Mouse (Mus musculus) cerebellum, adult 11 months (tissue): ENCODE measurements around the gene Reps2.

ENCODE experiments used
- DNase-seq: peaks from one replicate; pipeline ENCODE4 v3.0.0; 2022

The Reps2 gene

GRCm38 (mm10) chrX:162643091-162643788 lies at the start of gene Reps2:
Gene Reps2, minus strand, starts transcription at chrX:162643649.
- DNase-seq: peak; percentile 71

DNA sequence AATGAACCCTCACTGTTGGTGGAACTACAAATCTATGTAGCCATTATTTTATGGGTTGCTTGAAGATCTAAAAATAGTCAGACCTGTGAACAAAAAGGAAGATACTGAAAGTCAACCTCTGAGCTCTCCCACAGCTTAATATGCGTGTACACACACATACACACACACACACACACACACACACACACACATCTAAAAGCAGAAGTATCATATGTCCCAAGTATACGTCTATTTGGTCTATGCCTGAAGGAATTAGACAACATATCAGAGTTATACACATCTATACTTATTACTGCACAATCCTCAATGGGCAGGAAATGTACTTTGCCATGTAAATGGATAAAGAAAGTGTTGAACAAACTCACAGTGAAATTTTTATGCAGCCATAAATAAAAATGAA lies 47.8 kb upstream of the Reps2 start:
- no peak for DNase-seq

GRCm38 (mm10) chrX:162685394-162685793 lies 41.9 kb upstream of the Reps2 start:
- DNase-seq: no peak

DNA sequence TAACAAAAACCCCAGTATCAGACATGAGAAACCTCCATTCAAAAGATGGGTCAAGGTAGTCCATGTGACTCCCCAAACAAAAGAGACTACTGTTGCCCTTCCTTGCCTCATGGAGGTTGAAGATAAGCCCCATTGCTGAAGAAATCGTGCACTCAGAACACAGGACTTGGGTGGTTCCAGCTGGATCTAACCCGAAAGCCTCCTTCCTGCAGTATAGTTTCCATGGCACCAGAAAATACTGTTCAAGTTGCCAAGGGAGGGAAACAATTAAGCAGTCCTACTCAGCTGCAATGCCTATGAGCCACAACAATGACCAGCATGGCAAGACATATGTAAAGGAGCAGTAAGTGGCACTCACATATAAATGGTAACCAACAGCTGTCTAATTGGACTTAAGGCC lies 36.1 kb upstream of the Reps2 start:
- no peak for DNase-seq

GRCm38 (mm10) chrX:162678820-162679219 lies 35.4 kb upstream of the Reps2 start:
- no peak for DNase-seq

- DNase-seq: no peak
Measured at GRCm38 (mm10) chrX:162666166-162666565, 22.7 kb upstream of the Reps2 start.

DNA sequence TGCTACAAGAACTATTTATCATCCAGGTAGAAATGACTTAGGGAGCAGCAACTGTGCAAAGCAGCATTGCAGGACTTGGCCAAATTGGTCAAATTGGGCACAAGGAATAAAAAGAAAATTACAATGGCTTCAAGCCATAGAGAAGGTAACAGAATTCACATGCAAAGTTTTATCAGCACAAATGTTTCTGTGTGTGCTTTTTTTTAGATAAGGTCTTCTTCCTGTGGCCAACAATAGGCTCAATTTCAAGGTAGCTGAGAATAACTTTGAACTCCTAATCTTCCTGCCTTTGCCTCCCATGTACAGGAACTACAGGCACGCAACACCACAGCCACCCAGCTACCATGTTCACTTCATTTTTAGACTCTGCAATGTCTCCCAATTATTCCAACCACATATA lies 16.7 kb upstream of the Reps2 start:
- DNase-seq: no peak

DNA sequence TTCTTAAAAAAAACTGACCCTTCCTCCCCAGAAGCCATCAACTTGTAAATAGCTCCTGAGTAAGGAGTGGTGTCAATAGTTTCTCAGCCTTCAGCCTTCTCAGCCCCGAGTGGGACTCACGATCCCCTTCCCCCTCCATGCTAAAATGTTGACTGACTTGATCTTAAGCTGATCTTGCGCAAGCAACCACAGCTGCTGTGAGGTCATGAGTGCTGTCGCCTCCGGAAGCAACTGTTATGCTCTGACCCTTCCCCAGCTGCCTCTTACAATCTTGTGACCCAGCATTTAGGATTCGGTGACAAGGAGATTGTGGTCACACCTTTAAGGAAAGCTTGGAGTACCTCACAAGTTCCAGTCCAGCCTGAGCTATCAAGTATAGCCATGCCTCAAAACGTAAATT lies 10.1 kb upstream of the Reps2 start:
- no peak for DNase-seq

DNA sequence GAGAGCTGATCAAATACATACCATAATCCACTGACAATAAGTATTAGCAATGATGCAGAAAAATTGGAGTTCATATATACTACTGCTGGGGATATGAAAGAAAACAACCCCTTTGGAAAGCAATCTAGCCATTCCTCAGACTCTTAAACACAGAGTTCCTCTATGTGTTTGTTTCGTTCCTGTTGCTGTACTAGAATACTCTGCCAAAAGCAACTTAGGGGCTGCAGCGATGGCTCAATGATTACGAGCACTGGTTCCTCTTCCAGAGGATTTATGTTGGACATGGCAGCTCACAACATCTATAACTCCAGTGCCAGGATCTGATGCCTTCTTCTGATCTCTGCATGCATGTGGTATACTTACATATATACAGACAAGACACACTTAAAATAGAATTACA lies 9.0 kb upstream of the Reps2 start:
- no peak for DNase-seq

DNA sequence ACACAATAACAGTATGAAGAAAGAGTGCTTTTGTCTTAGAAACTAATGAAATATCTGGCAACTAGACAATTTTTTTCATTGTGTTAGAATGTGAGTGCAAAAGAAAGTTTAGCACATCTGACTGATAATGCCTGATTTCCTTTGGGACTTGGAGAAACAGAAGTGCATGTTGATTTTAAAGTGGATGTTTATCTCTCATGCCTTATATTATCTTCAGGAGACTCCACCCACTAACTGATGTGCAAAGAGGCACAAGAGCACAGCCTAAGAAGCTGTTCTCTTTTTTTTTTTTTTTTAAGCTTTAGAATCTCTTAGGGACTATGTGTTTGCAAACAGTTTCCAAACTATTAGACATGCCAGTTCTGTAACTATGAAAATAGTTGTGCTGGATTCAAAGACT lies 7.7 kb upstream of the Reps2 start:
- DNase-seq: no peak

GRCm38 (mm10) chrX:162643789-162644092 lies 292 bp upstream of the Reps2 start:
- no peak for DNase-seq

DNA sequence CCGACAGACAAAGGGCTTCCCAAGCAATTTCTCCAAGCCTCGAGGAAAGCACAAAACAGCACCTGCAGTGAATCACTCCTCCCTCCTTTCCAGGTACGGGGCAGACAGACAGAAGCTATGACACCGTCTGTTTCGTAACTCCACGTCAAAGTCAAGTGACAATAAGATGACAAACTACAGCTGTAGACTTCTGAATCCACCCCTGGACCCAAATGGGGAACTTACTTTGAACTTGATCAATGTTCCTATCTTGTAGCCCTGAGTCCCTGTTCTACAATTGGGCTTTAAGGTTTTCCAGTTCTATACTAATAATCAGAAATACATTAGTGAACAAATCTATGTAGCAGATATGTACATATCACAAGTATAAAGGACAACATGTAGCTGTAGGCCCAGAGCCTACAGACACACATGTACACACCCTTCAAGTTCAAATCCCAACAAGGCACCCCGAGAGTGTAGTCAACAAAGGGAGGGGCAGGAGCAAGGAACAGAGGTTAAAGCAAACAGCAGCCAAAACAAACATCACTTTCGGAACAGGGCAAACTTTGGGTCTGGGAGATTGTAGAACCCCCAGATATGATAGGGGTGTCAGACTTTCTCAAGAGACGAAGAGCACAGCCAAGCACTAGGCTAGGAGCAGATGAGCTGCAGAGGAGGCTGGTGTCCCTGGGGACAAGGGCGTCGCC lies 903 bp downstream of the Reps2 start:
- no peak for DNase-seq

- DNase-seq: no peak
Measured at GRCm38 (mm10) chrX:162641764-162642163, 1.7 kb downstream of the Reps2 start.

DNA sequence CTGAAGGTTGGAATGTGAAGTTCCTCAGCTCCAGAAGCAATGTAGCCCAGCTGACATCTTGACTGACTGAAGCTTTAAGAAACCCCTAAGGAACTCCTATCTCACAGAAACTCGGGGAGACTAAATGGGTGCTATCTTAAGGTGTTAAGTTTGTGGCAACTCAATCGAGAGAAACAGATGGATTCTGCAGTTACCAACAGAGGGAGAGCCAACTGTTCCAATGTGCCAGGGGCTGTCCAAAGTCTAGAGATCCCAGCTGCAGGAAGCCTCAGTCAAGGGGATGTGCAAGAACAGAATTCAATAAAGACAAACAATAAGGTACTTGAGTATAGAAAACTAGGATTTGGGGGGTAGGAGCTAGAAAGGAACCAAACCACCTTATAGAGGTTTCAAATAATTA lies 8.3 kb downstream of the Reps2 start:
- no peak for DNase-seq

GRCm38 (mm10) chrX:162622091-162622437 lies 21.4 kb downstream of the Reps2 start:
- DNase-seq: no peak

DNA sequence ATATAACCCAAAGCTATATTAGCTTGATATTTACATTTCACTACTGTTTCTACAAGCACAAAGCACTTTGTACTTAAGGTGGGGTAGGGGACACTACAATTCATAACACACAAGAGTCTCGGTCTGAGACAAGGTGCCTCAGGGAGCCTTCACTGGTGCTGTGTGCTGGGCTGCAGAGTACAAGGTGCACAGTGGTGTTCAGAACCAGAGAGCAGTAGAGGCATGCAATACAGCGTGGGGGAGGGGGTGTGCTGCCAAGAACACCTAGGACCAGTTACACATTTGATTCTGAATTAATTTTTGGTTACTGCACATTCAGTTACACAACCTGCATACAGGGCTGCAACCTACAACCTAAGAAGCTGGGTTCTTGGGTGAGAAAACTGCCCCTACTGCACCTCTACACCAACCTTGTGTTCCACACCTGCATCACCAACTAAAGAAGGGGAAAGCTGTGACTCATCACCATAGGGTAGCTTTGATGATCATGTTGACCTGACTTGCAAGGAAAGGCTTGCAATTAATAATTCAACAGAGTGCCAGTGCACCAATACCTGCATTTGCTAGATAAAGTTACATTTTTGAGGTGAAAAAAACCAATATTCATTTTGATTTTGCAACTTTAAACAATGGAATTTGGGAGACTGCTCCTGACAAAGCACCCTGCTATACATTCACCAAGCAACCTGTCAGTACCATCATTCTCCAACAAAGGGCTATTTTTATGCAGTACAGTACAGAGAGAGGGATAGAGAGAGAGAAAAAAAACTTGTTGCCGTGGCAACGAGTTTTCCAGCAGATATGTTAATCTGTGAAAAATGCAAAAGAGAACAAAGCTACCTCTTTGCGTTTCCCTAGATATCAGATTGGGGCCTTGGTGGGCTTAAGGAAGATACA lies 22.0 kb downstream of the Reps2 start:
- DNase-seq: no peak

GRCm38 (mm10) chrX:162619705-162620104 lies 23.7 kb downstream of the Reps2 start:
- no peak for DNase-seq

DNA sequence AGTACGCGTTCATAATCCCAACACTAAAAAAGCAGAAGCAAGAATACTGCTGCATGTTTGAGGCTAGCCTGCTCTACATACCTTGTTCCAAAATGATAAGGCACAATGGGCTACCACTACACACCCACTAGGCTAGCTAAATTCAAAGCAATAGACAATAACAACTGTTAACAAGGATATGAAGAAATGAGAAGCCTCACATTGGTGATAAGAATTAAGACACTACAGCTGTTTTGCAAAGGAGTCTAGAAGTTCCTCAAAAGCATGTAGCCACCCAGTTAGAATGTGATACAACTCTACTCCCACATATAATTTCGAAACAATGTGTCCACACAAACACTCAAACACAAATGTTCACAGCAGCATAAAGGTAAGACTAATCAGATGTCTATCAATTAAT lies 24.9 kb downstream of the Reps2 start:
- DNase-seq: no peak

DNA sequence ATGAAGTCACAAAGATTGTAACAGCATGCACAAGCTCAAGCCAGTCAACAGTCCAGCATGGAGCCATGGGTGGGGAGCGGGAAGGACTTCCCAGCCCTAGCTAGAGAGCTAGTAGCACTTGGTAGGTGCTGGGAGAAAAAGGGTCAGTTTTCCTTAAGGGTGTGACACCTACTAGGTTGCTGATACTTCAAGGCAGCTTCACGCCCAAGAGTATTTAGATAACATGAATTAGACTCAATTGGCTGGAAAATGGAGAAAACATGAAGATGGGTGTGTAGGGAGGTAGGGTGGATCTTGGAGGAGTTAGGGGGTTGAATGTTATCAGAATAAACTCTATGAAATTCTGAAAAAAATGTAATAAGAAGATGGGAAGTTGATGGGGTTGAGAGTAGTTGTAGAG lies 37.3 kb downstream of the Reps2 start:
- no peak for DNase-seq

GRCm38 (mm10) chrX:162599666-162600065 lies 43.8 kb downstream of the Reps2 start:
- no peak for DNase-seq

DNA sequence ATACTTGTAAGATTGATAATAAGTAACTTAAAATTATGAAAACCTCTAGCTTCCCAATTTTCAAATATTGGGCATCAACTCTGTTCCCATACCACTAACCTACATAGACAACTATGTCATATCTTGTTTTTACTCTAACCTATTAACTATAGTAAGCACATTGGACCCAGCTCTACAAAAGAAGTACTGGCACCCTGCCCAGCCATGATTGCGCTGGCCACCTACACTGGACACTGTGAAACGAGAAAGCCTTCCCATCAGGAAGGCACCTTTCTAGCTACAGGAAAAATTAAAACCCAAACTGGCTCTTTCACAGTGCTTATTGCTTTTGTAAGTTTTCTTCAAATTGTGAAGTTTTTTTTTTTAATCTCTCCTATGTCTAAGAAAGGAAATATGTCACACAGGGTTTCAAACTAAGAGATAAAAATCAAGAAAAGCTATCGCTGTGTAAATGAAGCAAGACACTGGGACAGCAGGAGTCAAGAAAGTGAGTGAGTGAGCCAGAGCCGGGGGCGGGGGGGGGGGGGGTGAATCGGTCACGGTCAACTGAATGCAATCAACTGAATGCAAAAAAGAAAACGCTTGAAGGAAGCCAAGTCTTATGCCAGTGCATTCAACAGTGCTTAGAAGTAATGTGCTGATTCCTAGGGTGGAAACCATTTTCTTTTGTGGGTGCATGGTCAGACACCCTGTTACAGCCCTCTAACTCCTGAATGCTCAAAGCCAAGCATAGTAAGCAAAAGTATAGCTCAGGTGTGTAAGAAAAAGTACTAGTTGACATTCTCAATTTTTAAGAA lies 52.2 kb downstream of the Reps2 start:
- peak; percentile 53 for DNase-seq

- DNase-seq: peak; percentile 19
Measured at GRCm38 (mm10) chrX:162590145-162590790, 53.2 kb downstream of the Reps2 start.
